ENCODE assay signal across 17 mouse cellular contexts in genomic region chr4:129107348-129107899, GRCm38 (mm10). TPM values are rescaled to one million over a fixed set of nuclear protein-coding genes. Genes with fewer than 3 reads are reported as not detected.
"Had no signal": no experiment of that assay in that cellular context is flagged by ENCODE, and none has a peak within 500 bp of the region (broad histone marks: within the 10 kb centered on the region; RNA-seq: fewer than 3 reads in every experiment).

No protein-coding gene starts in this region.

- H3K4me3 ChIP-seq: liver, embryonic 13.5 days; lung, embryonic 15.5 days; midbrain, embryonic 13.5 days; myocyte; neural tube, embryonic 15.5 days had no signal

- DNase-seq: kidney, adult 8-10 months; kidney, postnatal 36 days; layer of hippocampus, postnatal 36 days; liver, embryonic 13.5 days; liver, postnatal 0 days; thymus, adult 2 months; thymus, postnatal 36 days had no signal

- H3K9ac ChIP-seq: liver, embryonic 13.5 days; liver, postnatal 0 days; lung, embryonic 15.5 days; midbrain, embryonic 13.5 days; neural tube, embryonic 15.5 days had no signal

- ATAC-seq: hindbrain, postnatal 0 days; liver, postnatal 0 days; midbrain, embryonic 13.5 days had no signal

- H3K4me2 ChIP-seq: liver, embryonic 13.5 days; midbrain, embryonic 13.5 days; neural tube, embryonic 15.5 days had no signal

- H3K27ac ChIP-seq: hindbrain, postnatal 0 days; kidney, postnatal 0 days; liver, embryonic 13.5 days; lung, embryonic 15.5 days; midbrain, embryonic 13.5 days; neural tube, embryonic 15.5 days had no signal

- H3K9me3 ChIP-seq: liver, embryonic 13.5 days; lung, embryonic 15.5 days; midbrain, embryonic 13.5 days; neural tube, embryonic 15.5 days had no signal

- H3K36me3 ChIP-seq: liver, embryonic 13.5 days; lung, embryonic 15.5 days; midbrain, embryonic 13.5 days; neural tube, embryonic 15.5 days had no signal

RNA-seq across cellular contexts. Expression of gene Tmem54, which starts 2.1 kb away (rescaled TPM):
- total RNA-seq: hindbrain, postnatal 0 days; layer of hippocampus, postnatal 36 days; left cerebral cortex, adult 8-10 months; left cerebral cortex, postnatal 25 days; megakaryocyte-erythroid progenitor cell, adult 5-6 weeks had no signal
- polyA plus RNA-seq: midbrain, embryonic 13.5 days; neural tube, embryonic 15.5 days had no signal

RNA-seq across cellular contexts. Expression of gene Hpca, which starts 14.4 kb away (rescaled TPM):
- total RNA-seq: megakaryocyte-erythroid progenitor cell, adult 5-6 weeks had no signal
- polyA plus RNA-seq: spleen, adult 2 months had no signal
